8 mouse cellular contexts compared by ENCODE assay signal in genomic region chr7:127513016-127513390, GRCm38 (mm10). TPM values are rescaled to one million over a fixed set of nuclear protein-coding genes. Genes with fewer than 3 reads are reported as not detected.
DNase-seq lines count a peak whose midpoint lies in the region; ATAC-seq lines count a peak whose summit lies in the region.

No protein-coding gene starts in this region.

- peak overlapping the region; percentile 99 for H3K27ac ChIP-seq in forebrain, embryonic 15.5 days (replicated peaks)
- peak overlapping the region; percentile 99 for H3K27ac ChIP-seq in midbrain, embryonic 16.5 days (ENCODE audit: low read length)

- ATAC-seq in forebrain, embryonic 15.5 days (replicated peaks), result no peak
- no peak for ATAC-seq in midbrain, embryonic 16.5 days

- H3K27me3 ChIP-seq in forebrain, embryonic 15.5 days, result no peaks in the 10 kb centered on the region
- no peaks in the 10 kb centered on the region for H3K27me3 ChIP-seq in midbrain, embryonic 16.5 days (ENCODE audit: control insufficient read depth, insufficient read depth, low read depth, low read length)

- DNase-seq in layer of hippocampus, adult 11-12 months (ENCODE audit: low spot score), result peak; percentile 22
- DNase-seq in layer of hippocampus, postnatal 25 days (ENCODE audit: extremely low spot score in 1 of 2, low spot score in 1 of 2), result no peak
- DNase-seq in T-cell, adult 2 months (ENCODE audit: low spot score), result peak; percentile 46
- DNase-seq in large intestine, adult 2 months (ENCODE audit: low read depth, low spot score), result peak; percentile 51
- DNase-seq in adrenal gland, adult 2 months, result no peak
- no peak for DNase-seq in right cerebral cortex, postnatal 10 days (ENCODE audit: low spot score in 2 of 2)

- peak overlapping the region; percentile 89 for H3K4me3 ChIP-seq in forebrain, embryonic 15.5 days
- peak overlapping the region; percentile 85 for H3K4me3 ChIP-seq in midbrain, embryonic 16.5 days (ENCODE audit: low read depth, low read length)

- H3K36me3 ChIP-seq in forebrain, embryonic 15.5 days, result peaks cover 31% of the 10 kb centered on the region
- peaks cover 12% of the 10 kb centered on the region; the same call in 1 of the 2 replicates for H3K36me3 ChIP-seq in midbrain, embryonic 16.5 days (ENCODE audit: control insufficient read depth, insufficient read depth, low read length)

- no peaks in the 10 kb centered on the region for H3K9me3 ChIP-seq in forebrain, embryonic 15.5 days
- no peaks in the 10 kb centered on the region for H3K9me3 ChIP-seq in midbrain, embryonic 16.5 days (replicated peaks; ENCODE audit: control insufficient read depth, low read length, poor library complexity, severe bottlenecking)

- peak overlapping the region; percentile 91 for H3K9ac ChIP-seq in forebrain, embryonic 15.5 days (replicated peaks)
- H3K9ac ChIP-seq in midbrain, embryonic 16.5 days (ENCODE audit: low read depth, low read length), result peak overlapping the region; percentile 94

- WGBS in forebrain, embryonic 15.5 days, result 38% methylated on average over 8 of the region's 8 CpGs
- WGBS in large intestine, adult 2 months, result 3% methylated on average over 8 of the region's 8 CpGs
- 39% methylated on average over 8 of the region's 8 CpGs for WGBS in midbrain, embryonic 16.5 days

- peak overlapping the region; percentile 57 for H3K4me2 ChIP-seq in forebrain, embryonic 15.5 days (replicated peaks)
- H3K4me2 ChIP-seq in midbrain, embryonic 16.5 days (ENCODE audit: low read length), result peak overlapping the region; percentile 70

- peaks cover 26% of the 10 kb centered on the region for H3K4me1 ChIP-seq in forebrain, embryonic 15.5 days
- peaks cover 18% of the 10 kb centered on the region for H3K4me1 ChIP-seq in midbrain, embryonic 16.5 days (ENCODE audit: control insufficient read depth, insufficient read depth, low read length)

RNA-seq across cellular contexts. Expression of gene Srcap, which starts 1.2 kb away (rescaled TPM):
- 100 to 1,000 TPM in 1 of 2 experiments, 10 to 100 TPM in 1; 88.9 to 125 TPM for total RNA-seq in layer of hippocampus, postnatal 25 days (2021)
- 54.1 and 64.2 TPM in 2 replicates for polyA plus RNA-seq in forebrain, embryonic 15.5 days (2015; fragmentation: Nextera tagmentation; extraction: Ambion mirVana)
- polyA plus RNA-seq in large intestine, adult 2 months (2012; rRNA removed), result 6.7 and 14.4 TPM in 2 replicates
- polyA plus RNA-seq in midbrain, embryonic 16.5 days (2015; fragmentation: Nextera tagmentation; extraction: Ambion mirVana), result 38.4 and 49.5 TPM in 2 replicates
- total RNA-seq in adrenal gland, adult 2 months (2021), result 10 to 100 TPM; 68.6 to 90.2 TPM
- 29.3 and 41.2 TPM in 2 replicates for polyA plus RNA-seq in adrenal gland, adult 2 months (2012; rRNA removed)

RNA-seq across cellular contexts. Expression of gene Gm42715, which starts 6.4 kb away (rescaled TPM):
- total RNA-seq in layer of hippocampus, postnatal 25 days (2021), result 1 to 10 TPM; 6.0 to 9.2 TPM
- 17.2 and 17.7 TPM in 2 replicates for polyA plus RNA-seq in forebrain, embryonic 15.5 days (2015; fragmentation: Nextera tagmentation; extraction: Ambion mirVana)
- 12.6 and 14.7 TPM in 2 replicates for polyA plus RNA-seq in large intestine, adult 2 months (2012; rRNA removed)
- polyA plus RNA-seq in midbrain, embryonic 16.5 days (2015; fragmentation: Nextera tagmentation; extraction: Ambion mirVana), result 14.1 and 15.7 TPM in 2 replicates
- total RNA-seq in adrenal gland, adult 2 months (2021), result 10 to 100 TPM; 19.1 to 19.7 TPM
- 4.0 and 6.7 TPM in 2 replicates for polyA plus RNA-seq in adrenal gland, adult 2 months (2012; rRNA removed)

RNA-seq across cellular contexts. Expression of gene Fbrs, which starts 34.0 kb away (rescaled TPM):
- 10 to 100 TPM; 50.9 to 65.3 TPM for total RNA-seq in layer of hippocampus, postnatal 25 days (2021)
- polyA plus RNA-seq in forebrain, embryonic 15.5 days (2015; fragmentation: Nextera tagmentation; extraction: Ambion mirVana), result 12.7 and 13.2 TPM in 2 replicates
- polyA plus RNA-seq in large intestine, adult 2 months (2012; rRNA removed), result 21.0 and 26.6 TPM in 2 replicates
- 9.1 and 12.5 TPM in 2 replicates for polyA plus RNA-seq in midbrain, embryonic 16.5 days (2015; fragmentation: Nextera tagmentation; extraction: Ambion mirVana)
- 10 to 100 TPM; 54.8 to 90.7 TPM for total RNA-seq in adrenal gland, adult 2 months (2021)
- polyA plus RNA-seq in adrenal gland, adult 2 months (2012; rRNA removed), result 46.0 and 57.8 TPM in 2 replicates

RNA-seq across cellular contexts. Expression of gene Tmem265, which starts 48.2 kb away (rescaled TPM):
- total RNA-seq in layer of hippocampus, postnatal 25 days (2021), result 1 to 10 TPM in 1 of 2 experiments, not detected in 1; 1.8 TPM
- 3.7 and 5.3 TPM in 2 replicates for polyA plus RNA-seq in forebrain, embryonic 15.5 days (2015; fragmentation: Nextera tagmentation; extraction: Ambion mirVana)
- polyA plus RNA-seq in large intestine, adult 2 months (2012; rRNA removed), result 2.7 and 3.5 TPM in 2 replicates
- 8.5 and 9.4 TPM in 2 replicates for polyA plus RNA-seq in midbrain, embryonic 16.5 days (2015; fragmentation: Nextera tagmentation; extraction: Ambion mirVana)
- total RNA-seq in adrenal gland, adult 2 months (2021), result not detected
- 0.39 and 2.5 TPM in 2 replicates for polyA plus RNA-seq in adrenal gland, adult 2 months (2012; rRNA removed)

RNA-seq across cellular contexts. Expression of gene Prr14, which starts 53.6 kb away (rescaled TPM):
- total RNA-seq in layer of hippocampus, postnatal 25 days (2021), result 10 to 100 TPM; 26.4 to 33.9 TPM
- 48.5 and 50.9 TPM in 2 replicates for polyA plus RNA-seq in forebrain, embryonic 15.5 days (2015; fragmentation: Nextera tagmentation; extraction: Ambion mirVana)
- polyA plus RNA-seq in large intestine, adult 2 months (2012; rRNA removed), result 59.8 and 93.6 TPM in 2 replicates
- 32.9 and 36.0 TPM in 2 replicates for polyA plus RNA-seq in midbrain, embryonic 16.5 days (2015; fragmentation: Nextera tagmentation; extraction: Ambion mirVana)
- 10 to 100 TPM; 49.0 to 56.8 TPM for total RNA-seq in adrenal gland, adult 2 months (2021)
- 73.2 and 87.0 TPM in 2 replicates for polyA plus RNA-seq in adrenal gland, adult 2 months (2012; rRNA removed)

Comparison
In these comparisons a context has a peak if more than half of its experiments do, and no peak if none do; other contexts are left out.
1. DNase-seq: peak in layer of hippocampus, adult 11-12 months (single experiment), T-cell, adult 2 months (single experiment) and large intestine, adult 2 months (single experiment); none in layer of hippocampus, postnatal 25 days (0 of 2), adrenal gland, adult 2 months (single experiment) and right cerebral cortex, postnatal 10 days (0 of 2).